Mouse (Mus musculus) midbrain, embryonic 16.5 days (tissue): ENCODE data around the gene Spdl1. TPM values are rescaled to one million over a fixed set of nuclear protein-coding genes. Genes with fewer than 3 reads are reported as not detected.

ENCODE experiments used
- ATAC-seq: fragments of 200-750 bp; cut with Nextera tagmentation; 2 replicates; pipeline ENCODE4 v1.8.0; 2017; ENCODE audit warnings: moderate TSS enrichment
- H3K27ac ChIP-seq: fragments of 300-500 bp; sonication (generic); 2 replicates; pipeline ENCODE4 v1.5.1; 2014; ENCODE audit warnings: mild to moderate bottlenecking, low read length, mixed read lengths
- H3K27me3 ChIP-seq: fragments of 300-500 bp; sonication (generic); 2 replicates; pipeline ENCODE4 v1.6.1; 2014; ENCODE audit warnings: low read depth, low read length, mixed read lengths; ENCODE audit not compliant: control insufficient read depth, insufficient read depth
- H3K36me3 ChIP-seq: fragments of 300-500 bp; sonication (generic); 2 replicates; pipeline ENCODE4 v1.6.1; 2014; ENCODE audit warnings: mild to moderate bottlenecking, low read length, moderate library complexity, mixed read lengths; ENCODE audit not compliant: control insufficient read depth, insufficient read depth
- H3K4me1 ChIP-seq: fragments of 300-500 bp; sonication (generic); 2 replicates; pipeline ENCODE4 v1.6.1; 2014; ENCODE audit warnings: mild to moderate bottlenecking, low read length, mixed read lengths; ENCODE audit not compliant: control insufficient read depth, insufficient read depth
- H3K4me2 ChIP-seq: fragments of 300-500 bp; sonication (generic); 2 replicates; pipeline ENCODE4 v1.6.1; 2014; ENCODE audit warnings: mild to moderate bottlenecking, low read length, mixed read lengths
- H3K4me3 ChIP-seq: fragments of 300-500 bp; sonication (generic); 2 replicates; pipeline ENCODE4 v1.5.1; 2014; ENCODE audit warnings: low read depth, mild to moderate bottlenecking, low read length, moderate library complexity, mixed read lengths
- H3K9ac ChIP-seq: fragments of 300-500 bp; sonication (generic); 2 replicates; pipeline ENCODE4 v1.6.1; 2014; ENCODE audit warnings: low read depth, low read length, mixed read lengths
- H3K9me3 ChIP-seq: fragments of 300-500 bp; sonication (generic); replicated peaks from 2 replicates; pipeline ENCODE4 v1.6.1; 2014; ENCODE audit warnings: mild to moderate bottlenecking, low read length, mixed read lengths; ENCODE audit not compliant: control insufficient read depth, poor library complexity, severe bottlenecking
- WGBS: fragments of 180-500 bp; shearing (Covaris S2); extraction: QIAGEN DNeasy Blood & Tissue Kit; methylation state at CpG from one replicate; pipeline ENCODE4 v1.1.7; 2014; 5-methylcytosine and 5-hydroxymethylcytosine counted together
- polyA plus RNA-seq: library from polyadenylated mRNA; unstranded; fragments of >200 nt; fragmentation: Nextera tagmentation; extraction: Ambion mirVana; gene quantifications from 2 replicates; pipeline ENCODE4 v1.2.1, GENCODE M21; 2015

Spdl1 gene
- polyA plus RNA-seq, 1 experiment from 2014 or later = 2.0 TPM

DNA sequence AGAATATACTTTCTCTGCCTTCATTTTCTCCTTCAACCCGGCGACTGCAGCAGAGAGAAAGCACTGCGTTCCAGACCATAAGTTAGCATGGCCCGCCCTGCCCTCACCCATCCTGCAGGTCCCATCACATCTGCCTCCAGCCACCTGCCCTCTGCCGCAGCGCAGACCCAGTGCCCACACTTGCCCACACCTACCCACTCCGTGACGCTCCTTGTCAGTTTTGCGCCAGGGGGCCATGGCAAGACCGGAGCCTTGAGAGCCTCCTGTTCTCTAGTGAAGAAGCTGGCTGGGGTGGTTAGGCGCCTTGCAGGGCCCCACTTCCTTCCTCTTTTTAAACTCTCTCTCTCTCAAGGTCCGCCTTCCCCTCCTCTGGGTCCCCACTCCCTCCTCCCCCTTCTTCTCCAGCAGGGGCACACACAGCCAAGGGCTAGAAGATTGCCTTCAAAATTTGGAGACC lies 49.8 kb downstream of the Spdl1 start, which contains the start of gene Dock2:
Dock2 (minus strand) TSS at position 306 of the 457 bp plus-strand sequence.
- H3K36me3 ChIP-seq = no peaks in the 10 kb centered on the region
- no peak within 1 kb of the TSS for H3K27ac ChIP-seq
- no peak within 1 kb of the TSS for H3K9ac ChIP-seq
- no peaks in the 10 kb centered on the region for H3K4me1 ChIP-seq
- H3K4me2 ChIP-seq = no peak within 1 kb of the TSS
- no peaks in the 10 kb centered on the region for H3K27me3 ChIP-seq
- WGBS = 88% methylated on average over 12 of the region's 12 CpGs
- ATAC-seq = no peak
- no peaks in the 10 kb centered on the region for H3K9me3 ChIP-seq
- no peak within 1 kb of the TSS for H3K4me3 ChIP-seq

DNA sequence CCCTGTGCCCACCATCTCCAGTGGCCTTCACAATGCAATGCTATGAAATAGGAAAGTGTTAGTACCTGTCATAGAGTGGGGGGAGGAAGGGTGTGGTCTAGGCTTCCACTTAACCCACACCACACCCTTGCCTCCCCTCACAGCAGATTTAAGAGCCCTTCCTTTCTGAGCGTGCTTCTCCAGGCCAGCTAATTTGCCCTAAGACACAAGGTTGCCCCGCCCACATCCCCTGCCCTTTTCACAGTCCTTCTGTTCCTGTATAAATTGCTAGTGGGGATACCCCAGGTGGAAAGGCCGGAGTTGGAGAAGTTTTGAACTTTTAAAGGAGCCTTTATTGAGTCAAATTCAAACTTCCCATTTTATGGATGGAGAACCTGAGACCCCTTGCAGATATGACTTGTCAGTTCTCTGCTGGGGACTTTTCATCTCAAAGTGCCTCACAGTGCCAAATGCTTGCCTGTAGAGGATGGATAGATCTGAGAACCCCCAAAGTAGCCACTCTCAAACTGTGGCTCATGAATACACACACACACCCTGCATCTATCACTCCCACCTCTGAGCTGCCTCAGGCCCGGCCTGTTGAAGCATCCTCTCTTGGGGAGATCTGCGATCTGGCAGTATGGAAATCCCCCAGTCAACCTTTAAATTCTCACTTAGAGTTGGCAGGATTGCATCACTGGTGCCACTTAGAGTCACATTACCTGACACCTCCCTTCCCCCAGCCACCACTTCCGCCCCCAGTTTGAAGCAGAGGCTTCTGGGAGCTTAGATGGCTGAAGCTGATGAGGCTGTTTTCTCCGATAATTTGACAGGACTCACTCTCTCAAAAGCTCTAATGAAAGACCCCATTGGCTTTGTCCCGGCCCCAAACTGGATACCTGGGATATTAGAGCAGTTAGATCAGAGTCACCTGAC lies 50.7 kb downstream of the Spdl1 start:
- 81% methylated on average over 8 of the region's 8 CpGs for WGBS

DNA sequence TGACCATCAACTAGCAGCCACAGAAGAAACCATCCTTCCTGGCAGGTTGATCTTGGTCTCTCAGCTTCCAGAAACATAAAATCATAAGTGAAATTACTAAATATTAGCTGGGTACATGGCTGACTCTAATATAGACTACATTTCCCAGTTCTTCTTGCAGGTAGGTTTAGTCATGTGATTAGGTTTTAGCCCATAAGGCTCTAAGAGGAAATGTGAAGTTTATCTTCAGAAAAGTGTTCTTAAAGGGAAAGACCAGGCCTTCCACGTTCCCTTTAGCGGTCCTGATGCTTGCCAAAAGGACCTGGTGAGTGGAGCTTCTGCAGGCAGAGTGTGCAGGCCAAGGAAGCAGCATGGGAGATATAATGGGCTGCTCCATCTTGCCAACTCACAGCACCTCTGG lies 52.7 kb downstream of the Spdl1 start:
- Histone ChIP-seq H3K27me3 (no peaks in the 10 kb centered on the region), H3K9ac (no peak overlapping the region), H3K4me1 (no peaks in the 10 kb centered on the region), H3K4me3 (no peak overlapping the region), H3K27ac (no peak overlapping the region), H3K4me2 (no peak overlapping the region), H3K36me3 (no peaks in the 10 kb centered on the region), H3K9me3 (no peaks in the 10 kb centered on the region)
- 82% methylated on average over 2 of the region's 2 CpGs for WGBS
- ATAC-seq = no peak

More for the DNA sequence above, 50.7 kb downstream of the Spdl1 start:
- Histone ChIP-seq H3K27me3 (no peaks in the 10 kb centered on the region), H3K4me1 (no peaks in the 10 kb centered on the region), H3K4me3 (no peak overlapping the region), H3K4me2 (no peak overlapping the region), H3K9ac (no peak overlapping the region), H3K36me3 (no peaks in the 10 kb centered on the region), H3K9me3 (no peaks in the 10 kb centered on the region), H3K27ac (no peak overlapping the region)
- ATAC-seq = no peak

DNA sequence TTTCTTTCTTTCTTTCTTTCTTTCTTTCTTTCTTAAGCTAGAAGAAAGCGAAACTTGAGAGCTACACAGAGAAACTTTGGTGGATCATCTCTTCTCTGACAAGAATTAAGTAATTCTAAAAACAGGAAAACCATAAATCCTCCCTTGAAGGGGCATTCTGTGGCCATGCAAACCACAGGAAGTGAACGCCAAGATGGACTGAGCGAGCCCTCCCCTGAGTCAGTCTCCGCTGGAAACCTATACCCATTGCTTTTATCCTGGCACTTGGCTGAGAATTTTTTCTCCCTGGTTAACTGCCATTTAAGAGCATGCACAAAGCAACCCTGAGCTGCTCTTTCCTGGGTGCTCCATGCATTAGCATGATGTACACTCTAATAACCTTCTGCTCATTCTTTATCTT lies 53.5 kb downstream of the Spdl1 start:
- ATAC-seq = no peak
- Histone ChIP-seq H3K4me2 (no peak overlapping the region), H3K9me3 (no peaks in the 10 kb centered on the region), H3K27me3 (no peaks in the 10 kb centered on the region), H3K9ac (no peak overlapping the region), H3K4me1 (no peaks in the 10 kb centered on the region), H3K4me3 (no peak overlapping the region), H3K27ac (no peak overlapping the region), H3K36me3 (no peaks in the 10 kb centered on the region)
- WGBS = 89% methylated on average over 4 of the region's 4 CpGs

DNA sequence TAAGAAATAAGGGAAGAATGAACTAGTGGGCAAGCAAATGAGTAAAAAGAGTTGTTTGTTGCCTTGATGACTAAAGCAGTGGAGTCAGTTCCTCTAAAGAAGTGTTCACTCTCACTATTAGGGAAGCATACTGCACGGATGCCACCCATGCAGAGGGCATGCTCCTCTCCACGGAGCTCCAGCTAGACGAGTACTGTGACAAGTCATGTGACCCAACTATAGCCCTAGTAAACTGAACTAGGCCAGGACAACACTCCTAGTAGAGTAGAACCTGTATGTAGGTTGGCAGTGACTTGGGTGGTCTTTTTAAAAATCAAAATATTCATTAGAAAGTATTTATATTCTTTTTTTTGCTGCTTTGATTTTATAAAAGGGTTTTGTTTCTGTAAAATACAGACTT lies 55.1 kb downstream of the Spdl1 start:
- Histone ChIP-seq H3K36me3 (no peaks in the 10 kb centered on the region), H3K4me2 (no peak overlapping the region), H3K4me3 (no peak overlapping the region), H3K4me1 (no peaks in the 10 kb centered on the region), H3K9ac (no peak overlapping the region), H3K27ac (no peak overlapping the region), H3K27me3 (no peaks in the 10 kb centered on the region), H3K9me3 (no peaks in the 10 kb centered on the region)
- ATAC-seq = no peak
- WGBS = 87% methylated on average over 3 of the region's 3 CpGs

DNA sequence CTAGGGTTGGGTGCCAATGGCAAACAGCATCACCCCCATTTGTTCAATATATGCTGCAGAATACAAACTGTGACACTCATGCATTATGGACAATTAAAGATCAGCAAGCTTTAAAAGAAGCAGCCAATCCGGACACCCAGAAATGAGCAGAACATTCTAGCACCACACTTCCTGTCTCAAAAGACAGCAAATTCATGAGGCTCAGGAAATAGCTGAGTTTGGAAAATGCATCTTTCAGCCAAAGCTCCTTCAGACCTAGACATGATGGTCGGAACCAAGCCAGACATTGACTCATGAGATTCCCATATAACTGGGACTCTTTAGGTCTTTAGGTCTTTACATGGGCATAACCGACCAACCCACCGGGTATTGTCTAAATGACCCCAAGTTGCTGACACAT lies 55.9 kb downstream of the Spdl1 start:
- no peak overlapping the region for H3K4me3 ChIP-seq
- H3K36me3 ChIP-seq = no peaks in the 10 kb centered on the region
- H3K9me3 ChIP-seq = no peaks in the 10 kb centered on the region
- H3K4me1 ChIP-seq = no peaks in the 10 kb centered on the region
- H3K4me2 ChIP-seq = no peak overlapping the region
- no peak overlapping the region for H3K27ac ChIP-seq
- H3K9ac ChIP-seq = no peak overlapping the region
- no peaks in the 10 kb centered on the region for H3K27me3 ChIP-seq
- ATAC-seq = no peak
- WGBS = 86% methylated on average over 4 of the region's 4 CpGs

DNA sequence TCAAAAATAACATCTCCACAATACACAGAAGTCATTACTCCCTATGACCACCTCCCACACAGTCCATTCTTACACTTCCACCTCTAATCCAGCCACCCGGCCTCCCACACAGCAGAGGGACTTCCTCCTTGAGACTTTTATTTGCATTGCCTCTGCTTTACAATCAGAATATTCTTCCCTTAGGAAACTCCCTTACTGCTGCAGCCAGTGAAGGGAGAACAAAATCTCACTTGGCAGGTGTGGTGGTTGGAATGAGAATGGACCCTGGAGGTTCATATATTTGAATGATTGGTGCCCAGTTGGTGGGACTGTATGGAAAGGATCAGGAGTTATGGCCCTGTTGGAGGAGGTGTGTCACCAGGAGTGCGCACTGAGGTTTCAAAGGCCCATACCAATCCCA lies 57.4 kb downstream of the Spdl1 start:
- no peaks in the 10 kb centered on the region for H3K4me1 ChIP-seq
- no peak overlapping the region for H3K9ac ChIP-seq
- H3K4me3 ChIP-seq = no peak overlapping the region
- no peak for ATAC-seq
- no peaks in the 10 kb centered on the region for H3K27me3 ChIP-seq
- no peak overlapping the region for H3K27ac ChIP-seq
- no peaks in the 10 kb centered on the region for H3K36me3 ChIP-seq
- WGBS = 81% methylated on average over 2 of the region's 2 CpGs
- no peaks in the 10 kb centered on the region for H3K9me3 ChIP-seq
- no peak overlapping the region for H3K4me2 ChIP-seq

DNA sequence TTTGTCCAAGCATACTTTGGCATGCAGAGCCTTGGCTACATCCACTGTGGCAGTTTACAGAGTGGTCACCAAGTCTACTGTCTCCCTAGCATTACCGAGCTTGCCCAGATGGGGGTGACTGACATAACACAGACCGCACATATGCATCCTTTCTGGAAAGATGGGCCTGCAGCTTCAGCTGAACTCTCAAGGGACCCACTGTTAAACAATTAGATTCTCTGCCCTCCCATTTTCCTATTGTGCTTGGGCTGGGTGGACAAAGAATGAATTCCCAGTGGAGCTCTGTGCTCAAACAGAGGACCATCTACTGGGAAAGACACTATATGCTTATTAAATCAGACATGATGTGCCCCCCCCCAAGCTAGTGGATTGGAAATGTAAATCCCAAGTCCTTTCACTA lies 58.8 kb downstream of the Spdl1 start:
- H3K4me3 ChIP-seq = no peak overlapping the region
- WGBS = 74% methylated on average over 2 of the region's 2 CpGs
- no peak for ATAC-seq
- H3K36me3 ChIP-seq = no peaks in the 10 kb centered on the region
- no peaks in the 10 kb centered on the region for H3K9me3 ChIP-seq
- no peak overlapping the region for H3K4me2 ChIP-seq
- no peaks in the 10 kb centered on the region for H3K4me1 ChIP-seq
- H3K9ac ChIP-seq = no peak overlapping the region
- no peaks in the 10 kb centered on the region for H3K27me3 ChIP-seq
- H3K27ac ChIP-seq = no peak overlapping the region

DNA sequence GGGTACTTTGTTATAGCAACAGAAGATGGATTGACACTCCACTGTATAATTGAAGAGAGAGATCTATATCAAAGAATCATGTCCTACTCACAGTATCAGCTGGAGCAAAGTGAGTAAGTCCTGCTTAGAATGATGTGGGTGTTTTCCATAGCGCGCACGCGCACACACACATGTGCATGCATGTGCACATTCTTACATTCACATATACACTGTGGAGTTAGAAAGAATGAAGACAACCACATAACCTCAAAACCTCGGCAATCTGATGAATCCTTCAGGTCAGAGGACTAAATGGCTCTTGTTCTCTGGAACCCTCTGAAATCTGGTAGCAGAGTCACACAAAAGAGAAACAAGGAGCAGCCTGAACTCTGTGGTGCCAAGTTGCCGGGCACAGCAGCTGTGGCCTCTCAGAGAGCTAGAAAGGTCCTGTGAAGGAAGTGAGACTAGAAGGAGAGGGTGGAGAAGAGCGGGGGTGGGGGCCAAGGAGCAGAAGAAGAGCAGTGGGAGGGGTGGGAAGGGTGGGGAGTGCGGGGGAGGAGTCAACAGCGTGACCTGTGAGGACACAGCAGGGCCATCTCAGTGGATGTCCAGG lies 60.0 kb downstream of the Spdl1 start:
- H3K9me3 ChIP-seq = no peaks in the 10 kb centered on the region
- no peaks in the 10 kb centered on the region for H3K4me1 ChIP-seq
- H3K36me3 ChIP-seq = no peaks in the 10 kb centered on the region
- no peak overlapping the region for H3K4me2 ChIP-seq
- no peak overlapping the region for H3K9ac ChIP-seq
- H3K4me3 ChIP-seq = no peak overlapping the region
- 96% methylated on average over 9 of the region's 9 CpGs for WGBS
- H3K27ac ChIP-seq = no peak overlapping the region
- H3K27me3 ChIP-seq = no peaks in the 10 kb centered on the region
- ATAC-seq = no peak
